Mouse (Mus musculus): ENCODE measurements around the gene Sigirr. TPM values are rescaled to one million over a fixed set of nuclear protein-coding genes. Genes with fewer than 3 reads are reported as not detected.

The Sigirr gene
- polyA plus RNA-seq, 1 experiment from 2014 or later = 3.3 TPM

DNA sequence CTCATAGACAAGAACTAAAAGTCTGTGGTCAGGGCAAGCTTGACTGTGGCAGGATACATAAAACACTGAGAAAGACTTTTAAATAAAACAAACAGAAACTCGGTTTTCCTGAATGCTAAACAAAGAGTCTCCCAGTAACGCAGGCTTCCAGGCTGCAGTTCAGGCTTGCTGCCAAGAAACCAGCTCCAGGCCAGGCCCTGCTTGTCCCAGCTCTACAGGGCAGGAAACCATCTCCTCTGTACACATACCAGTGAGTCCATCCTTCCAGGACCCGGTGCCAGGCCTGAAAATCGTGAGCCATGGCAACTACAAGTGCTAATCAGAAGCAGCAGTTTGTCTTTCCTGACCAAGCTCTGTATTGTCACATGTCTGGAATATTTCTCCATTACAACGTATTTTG lies 58.7 kb downstream of the Sigirr start:
- H3K4me2 ChIP-seq = no peak overlapping the region
- no peak overlapping the region for H3K4me3 ChIP-seq
- peaks cover 22% of the 10 kb centered on the region for H3K4me1 ChIP-seq
- H3K9me3 ChIP-seq = no peaks in the 10 kb centered on the region
- peak; percentile 78; the same call in 1 of the 2 replicates for ATAC-seq (ENCODE audit: insufficient number of reproducible peaks, low FRiP score, low TSS enrichment, low read depth)
- no peaks in the 10 kb centered on the region for H3K27me3 ChIP-seq
- peak overlapping the region; percentile 88 for H3K27ac ChIP-seq
- H3K36me3 ChIP-seq = no peaks in the 10 kb centered on the region
- 8% methylated on average over 5 of the region's 5 CpGs for WGBS
- no peak overlapping the region for H3K9ac ChIP-seq

Other genes starting within 250 kb of the Sigirr start
- gene Gm45785, start 244.2 kb downstream of the Sigirr start, polyA plus RNA-seq (2015; fragmentation: Nextera tagmentation; extraction: Ambion mirVana) = not detected in 2 replicates
- 85.7 and 90.6 TPM in 2 replicates for gene Ric8a, start 243.6 kb downstream of the Sigirr start, polyA plus RNA-seq (2015; fragmentation: Nextera tagmentation; extraction: Ambion mirVana)
- gene Bet1l, start 243.0 kb downstream of the Sigirr start, polyA plus RNA-seq (2015; fragmentation: Nextera tagmentation; extraction: Ambion mirVana) = 70.7 and 71.6 TPM in 2 replicates
- gene Psmd13, start 218.6 kb downstream of the Sigirr start, polyA plus RNA-seq (2015; fragmentation: Nextera tagmentation; extraction: Ambion mirVana) = 201 and 214 TPM in 2 replicates
- gene Sirt3, start 218.3 kb downstream of the Sigirr start, polyA plus RNA-seq (2015; fragmentation: Nextera tagmentation; extraction: Ambion mirVana) = 22.7 and 25.6 TPM in 2 replicates
- 19.6 and 58.3 TPM in 2 replicates for gene Cox8b, start 200.1 kb downstream of the Sigirr start, polyA plus RNA-seq (2015; fragmentation: Nextera tagmentation; extraction: Ambion mirVana)
- gene Nlrp6, start 179.7 kb downstream of the Sigirr start, polyA plus RNA-seq (2015; fragmentation: Nextera tagmentation; extraction: Ambion mirVana) = 0.28 and 0.45 TPM in 2 replicates
- 23.1 and 24.9 TPM in 2 replicates for gene Pgghg, start 159.2 kb downstream of the Sigirr start, polyA plus RNA-seq (2015; fragmentation: Nextera tagmentation; extraction: Ambion mirVana)
- gene Ifitm5, start 150.3 kb downstream of the Sigirr start, polyA plus RNA-seq (2015; fragmentation: Nextera tagmentation; extraction: Ambion mirVana) = 46.1 and 62.9 TPM in 2 replicates
- gene Gm45717, start 144.6 kb downstream of the Sigirr start, polyA plus RNA-seq (2015; fragmentation: Nextera tagmentation; extraction: Ambion mirVana) = 0.47 TPM in 1 of 2 replicates, not detected in the other
- gene Ifitm2, start 144.6 kb downstream of the Sigirr start, polyA plus RNA-seq (2015; fragmentation: Nextera tagmentation; extraction: Ambion mirVana) = 1,488 and 1,547 TPM in 2 replicates
- gene Ifitm1, start 133.4 kb downstream of the Sigirr start, polyA plus RNA-seq (2015; fragmentation: Nextera tagmentation; extraction: Ambion mirVana) = 71.7 and 74.6 TPM in 2 replicates
- 217 and 218 TPM in 2 replicates for gene Ifitm3, start 89.8 kb downstream of the Sigirr start, polyA plus RNA-seq (2015; fragmentation: Nextera tagmentation; extraction: Ambion mirVana)
- gene Ifitm6, start 82.6 kb downstream of the Sigirr start, polyA plus RNA-seq (2015; fragmentation: Nextera tagmentation; extraction: Ambion mirVana) = 1.0 and 1.3 TPM in 2 replicates
- gene Gm17387, start 71.4 kb downstream of the Sigirr start, polyA plus RNA-seq (2015; fragmentation: Nextera tagmentation; extraction: Ambion mirVana) = not detected in 2 replicates
- gene B4galnt4, start 39.5 kb downstream of the Sigirr start, polyA plus RNA-seq (2015; fragmentation: Nextera tagmentation; extraction: Ambion mirVana) = 9.9 and 12.1 TPM in 2 replicates
- 150 and 151 TPM in 2 replicates for gene Pkp3, start 22.4 kb downstream of the Sigirr start, polyA plus RNA-seq (2015; fragmentation: Nextera tagmentation; extraction: Ambion mirVana)
- gene Ano9, start 17.2 kb upstream of the Sigirr start, polyA plus RNA-seq (2015; fragmentation: Nextera tagmentation; extraction: Ambion mirVana) = 23.4 and 24.1 TPM in 2 replicates
- gene Ptdss2, start 21.8 kb upstream of the Sigirr start, polyA plus RNA-seq (2015; fragmentation: Nextera tagmentation; extraction: Ambion mirVana) = 69.4 and 70.0 TPM in 2 replicates
- 279 and 294 TPM in 2 replicates for gene Rnh1, start 72.3 kb upstream of the Sigirr start, polyA plus RNA-seq (2015; fragmentation: Nextera tagmentation; extraction: Ambion mirVana)
- 164 and 165 TPM in 2 replicates for gene Hras, start 93.4 kb upstream of the Sigirr start, polyA plus RNA-seq (2015; fragmentation: Nextera tagmentation; extraction: Ambion mirVana)
- gene Lrrc56, start 93.6 kb upstream of the Sigirr start, polyA plus RNA-seq (2015; fragmentation: Nextera tagmentation; extraction: Ambion mirVana) = 8.0 and 9.0 TPM in 2 replicates
- gene Lmntd2, start 113.5 kb upstream of the Sigirr start, polyA plus RNA-seq (2015; fragmentation: Nextera tagmentation; extraction: Ambion mirVana) = 1.7 and 2.2 TPM in 2 replicates
- gene Rassf7, start 115.3 kb upstream of the Sigirr start, polyA plus RNA-seq (2015; fragmentation: Nextera tagmentation; extraction: Ambion mirVana) = 56.1 and 58.6 TPM in 2 replicates
- 64.3 and 68.9 TPM in 2 replicates for gene Phrf1, start 128.2 kb upstream of the Sigirr start, polyA plus RNA-seq (2015; fragmentation: Nextera tagmentation; extraction: Ambion mirVana)
- 3.1 and 3.4 TPM in 2 replicates for gene Irf7, start 165.9 kb upstream of the Sigirr start, polyA plus RNA-seq (2015; fragmentation: Nextera tagmentation; extraction: Ambion mirVana)
- gene Cdhr5, start 176.2 kb upstream of the Sigirr start, polyA plus RNA-seq (2015; fragmentation: Nextera tagmentation; extraction: Ambion mirVana) = 0.19 and 0.29 TPM in 2 replicates
- 11.3 and 16.5 TPM in 2 replicates for gene Sct, start 178.6 kb upstream of the Sigirr start, polyA plus RNA-seq (2015; fragmentation: Nextera tagmentation; extraction: Ambion mirVana)
- 1.5 TPM in 2 replicates for gene Drd4, start 191.4 kb upstream of the Sigirr start, polyA plus RNA-seq (2015; fragmentation: Nextera tagmentation; extraction: Ambion mirVana)
- gene Deaf1, start 227.1 kb upstream of the Sigirr start, polyA plus RNA-seq (2015; fragmentation: Nextera tagmentation; extraction: Ambion mirVana) = 68.6 and 70.8 TPM in 2 replicates
- gene Tmem80, start 227.2 kb upstream of the Sigirr start, polyA plus RNA-seq (2015; fragmentation: Nextera tagmentation; extraction: Ambion mirVana) = 35.9 and 38.5 TPM in 2 replicates
- 42.7 and 43.9 TPM in 2 replicates for gene Eps8l2, start 238.3 kb upstream of the Sigirr start, polyA plus RNA-seq (2015; fragmentation: Nextera tagmentation; extraction: Ambion mirVana)

Data from limb, embryonic 15.5 days (tissue).